Mouse (Mus musculus): Measurements from ENCODE around the gene Kcnb1.

GRCm38 (mm10) chr2:167209900-167210299, 19.9 kb upstream of the Kcnb1 start:
- no peak for TF ChIP-seq POLR2A (IDR thresholded peaks at IDR 0.05; ENCODE audit: borderline replicate concordance, low read depth, low read length)
- no peak for TF ChIP-seq CTCF (IDR thresholded peaks at IDR 0.05; ENCODE audit: low read depth, low read length)
